Mouse (Mus musculus): Measurements from ENCODE around the gene Suco. TPM values are rescaled to one million over a fixed set of nuclear protein-coding genes. Genes with fewer than 3 reads are reported as not detected.

Suco gene
- polyA plus RNA-seq, 1 experiment from 2014 or later: 11.4 TPM

DNA sequence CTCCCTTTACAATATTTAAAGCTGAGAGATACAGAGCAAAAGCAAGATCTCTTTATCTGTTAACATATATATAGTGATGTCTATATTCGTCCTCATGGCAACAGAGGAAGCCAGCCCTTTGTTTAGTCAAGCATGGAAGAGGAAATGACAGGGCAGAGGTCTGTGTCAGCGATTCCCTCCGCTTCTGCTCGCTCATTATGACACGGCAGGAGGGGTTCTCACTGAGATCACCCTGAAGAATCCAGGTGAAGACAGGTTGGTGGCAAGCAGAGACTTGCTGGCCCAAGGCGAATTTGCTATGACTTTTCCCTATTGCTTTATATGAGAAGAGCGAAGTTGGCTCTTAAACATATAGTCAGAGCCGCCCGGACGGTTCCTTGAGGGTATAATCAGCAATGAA is 19.6 kb upstream of the Suco start:
- TF ChIP-seq CTCF (IDR thresholded peaks at IDR 0.05; ENCODE audit: low read depth) (no peak), EP300 (optimal IDR thresholded peaks at IDR 0.05) (no peak)
- DNase-seq (ENCODE audit: low spot score) (no peak), ATAC-seq (ENCODE audit: low FRiP score, low TSS enrichment) (no peak)
- no peak overlapping the region for H3K27ac ChIP-seq (replicated peaks)
- no peak overlapping the region for H3K4me3 ChIP-seq (ENCODE audit: low read depth, low read length)
- H3K4me2 ChIP-seq (replicated peaks; ENCODE audit: low read depth): no peak overlapping the region
- H3K9ac ChIP-seq (ENCODE audit: low read length): no peak overlapping the region
- H3K36me3 ChIP-seq (ENCODE audit: control insufficient read depth, insufficient read depth, low read length): no peaks in the 10 kb centered on the region
- H3K9me3 ChIP-seq (ENCODE audit: control insufficient read depth, low read length): no peaks in the 10 kb centered on the region
- WGBS: 38% methylated on average over 10 of the region's 10 CpGs
- H3K27me3 ChIP-seq (ENCODE audit: control insufficient read depth, insufficient read depth, low read length): no peaks in the 10 kb centered on the region
- H3K4me1 ChIP-seq (replicated peaks; ENCODE audit: control insufficient read depth, insufficient read depth): no peaks in the 10 kb centered on the region

DNA sequence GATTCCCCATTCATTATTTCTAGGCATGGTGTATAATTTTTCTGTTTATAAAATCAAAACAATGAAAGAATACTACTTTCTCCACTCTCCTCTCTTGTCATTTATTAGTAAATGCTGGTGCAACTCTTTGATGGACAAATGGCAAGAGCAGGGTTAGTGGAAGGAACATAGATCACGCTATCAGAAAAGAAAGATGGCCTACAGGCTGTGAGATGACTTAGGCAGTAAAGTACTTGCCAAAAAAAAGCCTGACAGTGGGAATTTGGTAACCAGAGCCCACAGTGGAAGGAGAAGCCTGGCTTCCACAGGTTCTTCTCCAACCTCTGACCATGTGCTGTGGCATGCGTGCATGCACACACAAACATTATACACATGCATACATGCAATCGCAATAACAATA is 18.5 kb upstream of the Suco start:
- no peaks in the 10 kb centered on the region for H3K4me1 ChIP-seq (replicated peaks; ENCODE audit: control insufficient read depth, insufficient read depth)
- no peak for TF ChIP-seq CTCF (IDR thresholded peaks at IDR 0.05; ENCODE audit: low read depth)
- no peak for TF ChIP-seq EP300 (optimal IDR thresholded peaks at IDR 0.05)
- no peak overlapping the region for H3K4me2 ChIP-seq (replicated peaks; ENCODE audit: low read depth)
- no peak overlapping the region for H3K9ac ChIP-seq (ENCODE audit: low read length)
- H3K36me3 ChIP-seq (ENCODE audit: control insufficient read depth, insufficient read depth, low read length): no peaks in the 10 kb centered on the region
- H3K9me3 ChIP-seq (ENCODE audit: control insufficient read depth, low read length): no peaks in the 10 kb centered on the region
- no peak overlapping the region for H3K27ac ChIP-seq (replicated peaks)
- ATAC-seq (ENCODE audit: low FRiP score, low TSS enrichment): no peak
- H3K4me3 ChIP-seq (ENCODE audit: low read depth, low read length): no peak overlapping the region
- H3K27me3 ChIP-seq (ENCODE audit: control insufficient read depth, insufficient read depth, low read length): no peaks in the 10 kb centered on the region
- WGBS: 84% methylated on average over 3 of the region's 3 CpGs
- no peak for DNase-seq (ENCODE audit: low spot score)

- whole genome bisulfite sequencing: 34% methylated on average over 2 of the region's 2 CpGs
- H3K9me3 ChIP-seq (ENCODE audit: control insufficient read depth, low read length): no peaks in the 10 kb centered on the region
- H3K36me3 ChIP-seq (ENCODE audit: control insufficient read depth, insufficient read depth, low read length): no peaks in the 10 kb centered on the region
- no peak overlapping the region for H3K4me2 ChIP-seq (replicated peaks; ENCODE audit: low read depth)
- H3K4me3 ChIP-seq (ENCODE audit: low read depth, low read length): no peak overlapping the region
- no peak for ATAC-seq (ENCODE audit: low FRiP score, low TSS enrichment)
- no peaks in the 10 kb centered on the region for H3K27me3 ChIP-seq (ENCODE audit: control insufficient read depth, insufficient read depth, low read length)
- no peaks in the 10 kb centered on the region for H3K4me1 ChIP-seq (replicated peaks; ENCODE audit: control insufficient read depth, insufficient read depth)
- no peak overlapping the region for H3K9ac ChIP-seq (ENCODE audit: low read length)
- no peak overlapping the region for H3K27ac ChIP-seq (replicated peaks)
- DNase-seq (ENCODE audit: low spot score): no peak
- TF ChIP-seq EP300 (optimal IDR thresholded peaks at IDR 0.05) (no peak), CTCF (IDR thresholded peaks at IDR 0.05; ENCODE audit: low read depth) (no peak)
These were observed 18.1 kb upstream of the Suco start for GRCm38 (mm10) chr1:161894553-161894952.

GRCm38 (mm10) chr1:161894126-161894525 is 17.6 kb upstream of the Suco start:
- no peaks in the 10 kb centered on the region for H3K27me3 ChIP-seq (ENCODE audit: control insufficient read depth, insufficient read depth, low read length)
- whole genome bisulfite sequencing: 52% methylated on average over 2 of the region's 2 CpGs
- no peaks in the 10 kb centered on the region for H3K9me3 ChIP-seq (ENCODE audit: control insufficient read depth, low read length)
- H3K27ac ChIP-seq (replicated peaks): no peak overlapping the region
- no peaks in the 10 kb centered on the region for H3K4me1 ChIP-seq (replicated peaks; ENCODE audit: control insufficient read depth, insufficient read depth)
- H3K9ac ChIP-seq (ENCODE audit: low read length): no peak overlapping the region
- no peak for DNase-seq (ENCODE audit: low spot score)
- no peak overlapping the region for H3K4me2 ChIP-seq (replicated peaks; ENCODE audit: low read depth)
- no peaks in the 10 kb centered on the region for H3K36me3 ChIP-seq (ENCODE audit: control insufficient read depth, insufficient read depth, low read length)
- TF ChIP-seq CTCF (IDR thresholded peaks at IDR 0.05; ENCODE audit: low read depth) (no peak), EP300 (optimal IDR thresholded peaks at IDR 0.05) (no peak)
- no peak overlapping the region for H3K4me3 ChIP-seq (ENCODE audit: low read depth, low read length)
- ATAC-seq (ENCODE audit: low FRiP score, low TSS enrichment): no peak

DNA sequence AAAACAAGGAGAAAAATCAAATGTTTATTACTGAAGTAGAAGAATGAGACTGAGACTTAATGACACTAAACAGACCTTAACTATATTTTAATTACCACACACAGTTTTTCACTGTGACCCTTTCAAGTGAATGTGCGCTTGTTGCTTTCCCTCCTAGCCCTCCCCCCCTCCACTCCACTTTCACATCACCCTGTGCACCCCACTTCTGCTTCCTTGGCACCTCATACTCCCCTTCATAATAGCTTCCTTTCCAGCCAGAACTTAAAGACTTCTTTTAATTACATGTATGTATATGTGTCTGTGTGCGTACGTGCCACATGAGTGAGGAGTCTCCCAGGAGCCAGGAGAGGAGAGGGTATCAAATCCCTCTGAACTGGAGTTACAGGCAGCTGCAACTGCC is 12.3 kb upstream of the Suco start:
- no peaks in the 10 kb centered on the region for H3K9me3 ChIP-seq (ENCODE audit: control insufficient read depth, low read length)
- 85% methylated on average over 3 of the region's 3 CpGs for WGBS
- no peak overlapping the region for H3K27ac ChIP-seq (replicated peaks)
- DNase-seq (ENCODE audit: low spot score) (no peak), ATAC-seq (ENCODE audit: low FRiP score, low TSS enrichment) (no peak)
- H3K4me3 ChIP-seq (ENCODE audit: low read depth, low read length): no peak overlapping the region
- no peaks in the 10 kb centered on the region for H3K27me3 ChIP-seq (ENCODE audit: control insufficient read depth, insufficient read depth, low read length)
- no peak overlapping the region for H3K4me2 ChIP-seq (replicated peaks; ENCODE audit: low read depth)
- H3K36me3 ChIP-seq (ENCODE audit: control insufficient read depth, insufficient read depth, low read length): no peaks in the 10 kb centered on the region
- TF ChIP-seq EP300 (optimal IDR thresholded peaks at IDR 0.05) (no peak), CTCF (IDR thresholded peaks at IDR 0.05; ENCODE audit: low read depth) (no peak)
- no peaks in the 10 kb centered on the region for H3K4me1 ChIP-seq (replicated peaks; ENCODE audit: control insufficient read depth, insufficient read depth)
- H3K9ac ChIP-seq (ENCODE audit: low read length): no peak overlapping the region

- DNase-seq (ENCODE audit: low spot score) (no peak), ATAC-seq (ENCODE audit: low FRiP score, low TSS enrichment) (no peak)
- Histone ChIP-seq H3K36me3 (ENCODE audit: control insufficient read depth, insufficient read depth, low read length) (no peaks in the 10 kb centered on the region), H3K27me3 (ENCODE audit: control insufficient read depth, insufficient read depth, low read length) (no peaks in the 10 kb centered on the region), H3K9me3 (ENCODE audit: control insufficient read depth, low read length) (no peaks in the 10 kb centered on the region), H3K9ac (ENCODE audit: low read length) (no peak overlapping the region), H3K4me2 (replicated peaks; ENCODE audit: low read depth) (no peak overlapping the region), H3K4me1 (replicated peaks; ENCODE audit: control insufficient read depth, insufficient read depth) (no peaks in the 10 kb centered on the region), H3K4me3 (ENCODE audit: low read depth, low read length) (no peak overlapping the region), H3K27ac (replicated peaks) (no peak overlapping the region)
- 88% methylated on average over 12 of the region's 12 CpGs for WGBS
- no peak for TF ChIP-seq EP300 (optimal IDR thresholded peaks at IDR 0.05)
- no peak for TF ChIP-seq CTCF (IDR thresholded peaks at IDR 0.05; ENCODE audit: low read depth)
These were observed 11.3 kb upstream of the Suco start for GRCm38 (mm10) chr1:161887679-161888260.

Measured in stomach, postnatal 0 days (tissue).